Mouse (Mus musculus) hindlimb bud, embryonic 11.5 days (tissue): Measurements from ENCODE around the gene Ighmbp2.
"Not testable (repeated sequence)": the region's sequence is repeated elsewhere in the genome, so short reads cannot be mapped to it uniquely, and the experiment has no call there.

ENCODE experiments used
- DNase-seq: peaks from one replicate; pipeline ENCODE4 v3.0.0-alpha.2; 2012; ENCODE audit warnings: low read depth, low spot score; ENCODE audit errors: extremely low spot score

The Ighmbp2 gene

GRCm38 (mm10) chr19:3289006-3289405 is 6.2 kb upstream of the Ighmbp2 start:
- no peak for DNase-seq

- DNase-seq, result no peak
Measured at GRCm38 (mm10) chr19:3281886-3282285, 931 bp downstream of the Ighmbp2 start.

GRCm38 (mm10) chr19:3275744-3276365 is 7.0 kb downstream of the Ighmbp2 start:
- DNase-seq, result no peak

GRCm38 (mm10) chr19:3273331-3273730 is 9.5 kb downstream of the Ighmbp2 start:
- no peak for DNase-seq

- DNase-seq, result no peak
Measured at GRCm38 (mm10) chr19:3271366-3271765, 11.5 kb downstream of the Ighmbp2 start.

- DNase-seq, result no peak
Measured at GRCm38 (mm10) chr19:3269803-3270202, 13.0 kb downstream of the Ighmbp2 start.

GRCm38 (mm10) chr19:3269279-3269678 is 13.5 kb downstream of the Ighmbp2 start:
- DNase-seq, result no peak

- DNase-seq, result no peak
Measured at GRCm38 (mm10) chr19:3268218-3268980, 14.4 kb downstream of the Ighmbp2 start.

- DNase-seq, result no peak
Measured at GRCm38 (mm10) chr19:3267340-3267739, 15.5 kb downstream of the Ighmbp2 start.

GRCm38 (mm10) chr19:3266676-3267075 is 16.1 kb downstream of the Ighmbp2 start:
- no peak for DNase-seq

- no peak for DNase-seq
Measured at GRCm38 (mm10) chr19:3266136-3266535, 16.7 kb downstream of the Ighmbp2 start.

GRCm38 (mm10) chr19:3265180-3265579 is 17.6 kb downstream of the Ighmbp2 start:
- DNase-seq, result no peak

GRCm38 (mm10) chr19:3264348-3264747 is 18.5 kb downstream of the Ighmbp2 start:
- DNase-seq, result no peak

GRCm38 (mm10) chr19:3261764-3262525 is 20.9 kb downstream of the Ighmbp2 start:
- DNase-seq, result no peak

- DNase-seq, result no peak
Measured at GRCm38 (mm10) chr19:3261336-3261735, 21.5 kb downstream of the Ighmbp2 start.

- DNase-seq, result no peak
Measured at GRCm38 (mm10) chr19:3260591-3260990, 22.2 kb downstream of the Ighmbp2 start.

- DNase-seq, result no peak
Measured at GRCm38 (mm10) chr19:3260016-3260415, 22.8 kb downstream of the Ighmbp2 start.

- not testable (repeated sequence) for DNase-seq
Measured at GRCm38 (mm10) chr19:3225261-3225660, 57.6 kb downstream of the Ighmbp2 start.

- not testable (repeated sequence) for DNase-seq
Measured at GRCm38 (mm10) chr19:3214937-3215336, 67.9 kb downstream of the Ighmbp2 start.
